Mouse (Mus musculus): ENCODE results near the gene Nfam1.

DNA sequence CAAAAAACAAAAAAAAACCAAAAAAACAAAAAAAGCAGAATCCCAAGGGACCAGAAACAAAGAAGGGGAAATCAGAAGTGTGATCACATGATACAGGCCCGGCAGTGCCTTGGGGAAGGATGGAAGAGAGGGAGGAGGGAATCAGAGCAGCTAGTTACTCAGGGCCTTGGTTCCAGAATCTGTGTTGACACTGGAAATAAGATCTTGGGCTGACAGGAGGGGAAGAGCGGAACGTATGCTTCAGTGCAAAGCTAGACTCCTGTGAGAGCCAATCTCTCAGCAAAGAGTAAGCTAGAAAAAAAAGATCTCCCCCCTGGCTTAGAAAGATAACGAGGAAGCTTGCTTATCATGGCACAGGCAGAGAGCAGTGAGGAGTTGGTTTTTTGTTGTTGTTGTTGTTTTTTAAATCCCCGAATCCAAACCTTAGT lies 26.1 kb upstream of the Nfam1 start:
- no peak for TF ChIP-seq TAL1 (IDR thresholded peaks at IDR 0.05; ENCODE audit: low read length)
- no peak for TF ChIP-seq GATA1 (IDR thresholded peaks at IDR 0.05; ENCODE audit: low read length)

Measured in erythroblast, embryonic 14.5 days (primary cell).